Mouse (Mus musculus): ENCODE data around the gene Taar2. TPM values are rescaled to one million over a fixed set of nuclear protein-coding genes. Genes with fewer than 3 reads are reported as not detected.

Taar2 gene
- polyA plus RNA-seq, 1 experiment = not detected

GRCm38 (mm10) chr10:23977958-23978357, 39.6 kb downstream of the Taar2 start:
- no peaks in the 10 kb centered on the region for H3K27me3 ChIP-seq (replicated peaks)
- no peaks in the 10 kb centered on the region for H3K36me3 ChIP-seq (replicated peaks; ENCODE audit: low read length)
- no peak overlapping the region for H3K4me3 ChIP-seq (replicated peaks)
- no peaks in the 10 kb centered on the region for H3K9me3 ChIP-seq
- TF ChIP-seq FLI1 (IDR thresholded peaks at IDR 0.05; ENCODE audit: low read length) = no peak
- no peak for TF ChIP-seq GATA1 (IDR thresholded peaks at IDR 0.05; ENCODE audit: borderline replicate concordance, low read length)
- peaks cover 4% of the 10 kb centered on the region; the same call in 1 of the 2 replicates for H3K4me1 ChIP-seq

GRCm38 (mm10) chr10:23978901-23979705, 40.7 kb downstream of the Taar2 start:
- H3K4me3 ChIP-seq (replicated peaks) = no peak overlapping the region
- H3K4me1 ChIP-seq = peaks cover 4% of the 10 kb centered on the region; the same call in 1 of the 2 replicates
- H3K36me3 ChIP-seq (replicated peaks; ENCODE audit: low read length) = no peaks in the 10 kb centered on the region
- TF ChIP-seq GATA1 (IDR thresholded peaks at IDR 0.05; ENCODE audit: borderline replicate concordance, low read length) = no peak
- TF ChIP-seq FLI1 (IDR thresholded peaks at IDR 0.05; ENCODE audit: low read length) = no peak
- H3K27me3 ChIP-seq (replicated peaks) = no peaks in the 10 kb centered on the region
- H3K9me3 ChIP-seq = no peaks in the 10 kb centered on the region

GRCm38 (mm10) chr10:23985546-23985945, 47.2 kb downstream of the Taar2 start, which contains the start of gene Taar6:
TSS of gene Taar6 (minus strand) at chr10:23985646.
- H3K9me3 ChIP-seq = no peaks in the 10 kb centered on the region
- no peak for TF ChIP-seq GATA1 (IDR thresholded peaks at IDR 0.05; ENCODE audit: borderline replicate concordance, low read length)
- TF ChIP-seq FLI1 (IDR thresholded peaks at IDR 0.05; ENCODE audit: low read length) = no peak
- H3K36me3 ChIP-seq (replicated peaks; ENCODE audit: low read length) = no peaks in the 10 kb centered on the region
- no peak within 1 kb of the TSS for H3K4me3 ChIP-seq (replicated peaks)
- H3K4me1 ChIP-seq = no peaks in the 10 kb centered on the region
- H3K27me3 ChIP-seq (replicated peaks) = no peaks in the 10 kb centered on the region

GRCm38 (mm10) chr10:23986419-23986818, 48.0 kb downstream of the Taar2 start:
- no peaks in the 10 kb centered on the region for H3K36me3 ChIP-seq (replicated peaks; ENCODE audit: low read length)
- no peaks in the 10 kb centered on the region for H3K4me1 ChIP-seq
- no peaks in the 10 kb centered on the region for H3K9me3 ChIP-seq
- no peaks in the 10 kb centered on the region for H3K27me3 ChIP-seq (replicated peaks)
- no peak overlapping the region for H3K4me3 ChIP-seq (replicated peaks)
- TF ChIP-seq GATA1 (IDR thresholded peaks at IDR 0.05; ENCODE audit: borderline replicate concordance, low read length) (no peak), FLI1 (IDR thresholded peaks at IDR 0.05; ENCODE audit: low read length) (no peak)

Other genes with a start within 250 kb of the Taar2 start
- 210 and 1,237 TPM in 2 replicates for gene Rps12, start 151.3 kb upstream of the Taar2 start, polyA plus RNA-seq (2012; ENCODE audit: insufficient read depth, low replicate concordance)
- gene Slc18b1, start 141.6 kb upstream of the Taar2 start, polyA plus RNA-seq (2012; ENCODE audit: insufficient read depth, low replicate concordance) = not detected in 2 replicates
- gene Vnn3, start 87.1 kb upstream of the Taar2 start, polyA plus RNA-seq (2012; ENCODE audit: insufficient read depth, low replicate concordance) = not detected in 2 replicates
- gene Vnn1, start 43.9 kb upstream of the Taar2 start, polyA plus RNA-seq (2012; ENCODE audit: insufficient read depth, low replicate concordance) = not detected in 2 replicates
- not detected in 2 replicates for gene Taar1, start 18.2 kb upstream of the Taar2 start, polyA plus RNA-seq (2012; ENCODE audit: insufficient read depth, low replicate concordance)
- gene Taar3, start 11.0 kb downstream of the Taar2 start, polyA plus RNA-seq (2012; ENCODE audit: insufficient read depth, low replicate concordance) = not detected in 2 replicates
- not detected in 2 replicates for gene Taar4, start 21.9 kb downstream of the Taar2 start, polyA plus RNA-seq (2012; ENCODE audit: insufficient read depth, low replicate concordance)
- gene Taar5, start 32.1 kb downstream of the Taar2 start, polyA plus RNA-seq (2012; ENCODE audit: insufficient read depth, low replicate concordance) = not detected in 2 replicates
- gene Taar6, start 47.1 kb downstream of the Taar2 start, polyA plus RNA-seq (2012; ENCODE audit: insufficient read depth, low replicate concordance) = not detected in 2 replicates
- gene Taar7a, start 54.9 kb downstream of the Taar2 start, polyA plus RNA-seq (2012; ENCODE audit: insufficient read depth, low replicate concordance) = not detected in 2 replicates
- not detected in 2 replicates for gene Taar7b, start 61.4 kb downstream of the Taar2 start, polyA plus RNA-seq (2012; ENCODE audit: insufficient read depth, low replicate concordance)
- not detected in 2 replicates for gene Taar7d, start 88.7 kb downstream of the Taar2 start, polyA plus RNA-seq (2012; ENCODE audit: insufficient read depth, low replicate concordance)
- gene Taar7e, start 99.0 kb downstream of the Taar2 start, polyA plus RNA-seq (2012; ENCODE audit: insufficient read depth, low replicate concordance) = not detected in 2 replicates
- gene Taar7f, start 110.9 kb downstream of the Taar2 start, polyA plus RNA-seq (2012; ENCODE audit: insufficient read depth, low replicate concordance) = not detected in 2 replicates
- gene Taar8a, start 137.9 kb downstream of the Taar2 start, polyA plus RNA-seq (2012; ENCODE audit: insufficient read depth, low replicate concordance) = not detected in 2 replicates
- not detected in 2 replicates for gene Taar8b, start 153.7 kb downstream of the Taar2 start, polyA plus RNA-seq (2012; ENCODE audit: insufficient read depth, low replicate concordance)
- not detected in 2 replicates for gene Taar8c, start 163.3 kb downstream of the Taar2 start, polyA plus RNA-seq (2012; ENCODE audit: insufficient read depth, low replicate concordance)
- gene Taar9, start 171.0 kb downstream of the Taar2 start, polyA plus RNA-seq (2012; ENCODE audit: insufficient read depth, low replicate concordance) = not detected in 2 replicates
- 109 and 228 TPM in 2 replicates for gene Stx7, start 210.7 kb downstream of the Taar2 start, polyA plus RNA-seq (2012; ENCODE audit: insufficient read depth, low replicate concordance)

All from megakaryocyte, embryonic 14.5 days (primary cell).